Mouse (Mus musculus) lung, postnatal 0 days (tissue): ENCODE data around the gene Slc5a4a. TPM values are rescaled to one million over a fixed set of nuclear protein-coding genes. Genes with fewer than 3 reads are reported as not detected.
A peak's percentile ranks its signal among the peaks of the same experiment; 100 is the strongest.

ENCODE experiments used
- ATAC-seq: fragments of 200-750 bp; cut with Nextera tagmentation; 2 replicates; pipeline ENCODE4 v1.8.0; 2017; ENCODE audit warnings: moderate library complexity
- DNase-seq: peaks from one replicate; pipeline ENCODE4 v3.0.0-alpha.2; 2016; ENCODE audit warnings: low spot score
- H3K27ac ChIP-seq: fragments of 300-500 bp; sonication (generic); 2 replicates; pipeline ENCODE4 v1.5.1; 2014; ENCODE audit warnings: antibody characterized with exemption, mild to moderate bottlenecking, low read length, mixed read lengths
- H3K27me3 ChIP-seq: fragments of 300-500 bp; sonication (generic); replicated peaks from 2 replicates; pipeline ENCODE4 v1.6.1; 2014; ENCODE audit warnings: low read length, mixed read lengths; ENCODE audit not compliant: insufficient read depth
- H3K36me3 ChIP-seq: fragments of 300-500 bp; sonication (generic); 2 replicates; pipeline ENCODE4 v1.6.1; 2014; ENCODE audit warnings: low read length, mixed read lengths; ENCODE audit not compliant: insufficient read depth
- H3K4me1 ChIP-seq: fragments of 300-500 bp; sonication (generic); 2 replicates; pipeline ENCODE4 v1.6.1; 2014; ENCODE audit warnings: antibody characterized with exemption, low read depth, low read length, mixed read lengths; ENCODE audit not compliant: insufficient read depth
- H3K4me2 ChIP-seq: fragments of 300-500 bp; sonication (generic); replicated peaks from 2 replicates; pipeline ENCODE4 v1.6.1; 2014; ENCODE audit warnings: low read depth, mild to moderate bottlenecking, low read length, moderate library complexity, mixed read lengths
- H3K4me3 ChIP-seq: fragments of 300-500 bp; sonication (generic); 2 replicates; pipeline ENCODE4 v1.5.1; 2014; ENCODE audit warnings: low read depth, low read length
- H3K9ac ChIP-seq: fragments of 300-500 bp; sonication (generic); replicated peaks from 2 replicates; pipeline ENCODE4 v1.6.1; 2014; ENCODE audit warnings: low read depth, mild to moderate bottlenecking
- H3K9me3 ChIP-seq: fragments of 300-500 bp; sonication (generic); 2 replicates; pipeline ENCODE4 v1.6.1; 2016; ENCODE audit warnings: low read length, mixed read lengths
- CTCF ChIP-seq: IDR thresholded peaks from 2 replicates; pipeline ENCODE4 v1.5.1; 2016; ENCODE audit warnings: antibody characterized with exemption, mild to moderate bottlenecking
- EP300 ChIP-seq: IDR thresholded peaks from 2 replicates; pipeline ENCODE4 v1.6.1; 2016; ENCODE audit warnings: antibody characterized with exemption, mild to moderate bottlenecking, control low read depth
- WGBS: fragments of 180-500 bp; shearing (Covaris S2); extraction: QIAGEN DNeasy Blood & Tissue Kit; methylation state at CpG from one replicate; pipeline ENCODE4 v1.1.7; 2014; 5-methylcytosine and 5-hydroxymethylcytosine counted together
- polyA plus RNA-seq: library from polyadenylated mRNA; unstranded; fragments of >200 nt; fragmentation: Nextera tagmentation; extraction: Ambion mirVana; gene quantifications from 2 replicates; pipeline ENCODE4 v1.2.1, GENCODE M21; 2015

Gene Slc5a4a
- polyA plus RNA-seq, 1 experiment from 2014 or later, result not detected

- DNase-seq (no peak), ATAC-seq (no peak)
- Histone ChIP-seq H3K27me3 (no peaks in the 10 kb centered on the region), H3K4me2 (no peak overlapping the region), H3K36me3 (peaks cover 4% of the 10 kb centered on the region; the same call in 1 of the 2 replicates), H3K4me3 (no peak overlapping the region), H3K9ac (no peak overlapping the region), H3K9me3 (no peaks in the 10 kb centered on the region), H3K27ac (no peak overlapping the region), H3K4me1 (no peaks in the 10 kb centered on the region)
- 97% methylated on average over 7 of the region's 7 CpGs for WGBS
- TF ChIP-seq CTCF (no peak), EP300 (no peak)
Measured at GRCm38 (mm10) chr10:76210806-76211205, 63.6 kb downstream of the Slc5a4a start.

- Histone ChIP-seq H3K27ac (no peak overlapping the region), H3K9me3 (no peaks in the 10 kb centered on the region), H3K36me3 (peaks cover 17% of the 10 kb centered on the region; the same call in 1 of the 2 replicates), H3K4me3 (no peak overlapping the region), H3K9ac (no peak overlapping the region), H3K4me2 (no peak overlapping the region), H3K27me3 (no peaks in the 10 kb centered on the region), H3K4me1 (no peaks in the 10 kb centered on the region)
- DNase-seq, result no peak
- WGBS, result 93% methylated on average over 6 of the region's 6 CpGs
- TF ChIP-seq EP300, result no peak
- no peak for TF ChIP-seq CTCF
- ATAC-seq, result no peak
Measured at GRCm38 (mm10) chr10:76212121-76212520, 64.9 kb downstream of the Slc5a4a start.

- Histone ChIP-seq H3K4me1 (no peaks in the 10 kb centered on the region), H3K4me3 (no peak overlapping the region), H3K36me3 (peaks cover 26% of the 10 kb centered on the region), H3K27ac (no peak overlapping the region), H3K27me3 (no peaks in the 10 kb centered on the region), H3K9ac (no peak overlapping the region), H3K9me3 (no peaks in the 10 kb centered on the region), H3K4me2 (no peak overlapping the region)
- DNase-seq (no peak), ATAC-seq (no peak)
- WGBS, result 83% methylated on average over 4 of the region's 4 CpGs
- TF ChIP-seq CTCF, result no peak
- no peak for TF ChIP-seq EP300
Measured at GRCm38 (mm10) chr10:76214161-76214560, 66.9 kb downstream of the Slc5a4a start.

- Histone ChIP-seq H3K36me3 (peaks cover 39% of the 10 kb centered on the region), H3K9me3 (no peaks in the 10 kb centered on the region)
Measured at GRCm38 (mm10) chr10:76217056-76217455, 69.8 kb downstream of the Slc5a4a start.

GRCm38 (mm10) chr10:76218240-76218639, 71.0 kb downstream of the Slc5a4a start:
- Histone ChIP-seq H3K36me3 (peaks cover 43% of the 10 kb centered on the region), H3K27me3 (no peaks in the 10 kb centered on the region), H3K4me2 (no peak overlapping the region), H3K27ac (no peak overlapping the region), H3K4me3 (no peak overlapping the region), H3K4me1 (no peaks in the 10 kb centered on the region), H3K9ac (no peak overlapping the region), H3K9me3 (no peaks in the 10 kb centered on the region)
- WGBS, result 71% methylated on average over 9 of the region's 9 CpGs
- TF ChIP-seq EP300 (no peak), CTCF (no peak)
- DNase-seq (no peak), ATAC-seq (no peak)

More at GRCm38 (mm10) chr10:76217056-76217455, 69.8 kb downstream of the Slc5a4a start:
- DNase-seq (no peak), ATAC-seq (no peak)
- no peaks in the 10 kb centered on the region for H3K27me3 ChIP-seq
- 94% methylated on average over 17 of the region's 17 CpGs for WGBS
- no peak overlapping the region for H3K4me3 ChIP-seq
- H3K9ac ChIP-seq, result no peak overlapping the region
- H3K4me1 ChIP-seq, result no peaks in the 10 kb centered on the region
- no peak overlapping the region for H3K27ac ChIP-seq
- TF ChIP-seq CTCF, result no peak
- no peak overlapping the region for H3K4me2 ChIP-seq

GRCm38 (mm10) chr10:76225944-76226343, 78.7 kb downstream of the Slc5a4a start:
- Histone ChIP-seq H3K4me1 (no peaks in the 10 kb centered on the region), H3K27ac (no peak overlapping the region), H3K9me3 (no peaks in the 10 kb centered on the region), H3K36me3 (peaks cover 26% of the 10 kb centered on the region), H3K4me3 (no peak overlapping the region), H3K4me2 (no peak overlapping the region), H3K9ac (no peak overlapping the region), H3K27me3 (no peaks in the 10 kb centered on the region)
- 91% methylated on average over 11 of the region's 11 CpGs for WGBS
- no peak for DNase-seq
- no peak for ATAC-seq
- no peak for TF ChIP-seq CTCF
- TF ChIP-seq EP300, result no peak

GRCm38 (mm10) chr10:76229627-76230026, 82.4 kb downstream of the Slc5a4a start:
- ATAC-seq, result no peak
- WGBS, result 59% methylated on average over 1 of the region's 1 CpGs
- H3K9ac ChIP-seq, result no peak overlapping the region
- no peak overlapping the region for H3K4me3 ChIP-seq
- H3K36me3 ChIP-seq, result peaks cover 7% of the 10 kb centered on the region; the same call in 1 of the 2 replicates
- no peak for DNase-seq
- H3K27ac ChIP-seq, result no peak overlapping the region
- H3K4me1 ChIP-seq, result no peaks in the 10 kb centered on the region
- no peaks in the 10 kb centered on the region for H3K27me3 ChIP-seq
- no peaks in the 10 kb centered on the region for H3K9me3 ChIP-seq
- TF ChIP-seq CTCF (peak; percentile 51), EP300 (no peak)
- H3K4me2 ChIP-seq, result no peak overlapping the region
